Mouse (Mus musculus) liver, embryonic 11.5 days (tissue): Measurements from ENCODE around the gene Atp5b. TPM values are rescaled to one million over a fixed set of nuclear protein-coding genes. Genes with fewer than 3 reads are reported as not detected.
A peak's percentile ranks its signal among the peaks of the same experiment; 100 is the strongest.
"Not testable (repeated sequence)": the region's sequence is repeated elsewhere in the genome, so short reads cannot be mapped to it uniquely, and the experiment has no call there.

Experiments used
- ATAC-seq: fragments of 200-750 bp; cut with Nextera tagmentation; replicated peaks from 2 replicates; pipeline ENCODE4 v1.8.0; 2017; ENCODE audit warnings: moderate number of reproducible peaks, mild to moderate bottlenecking, moderate TSS enrichment, moderate library complexity; ENCODE audit not compliant: low FRiP score
- DNase-seq: peaks from one replicate; pipeline ENCODE4 v3.0.0-alpha.2; 2017; ENCODE audit warnings: low spot score
- H3K27ac ChIP-seq: fragments of 300-500 bp; sonication (generic); 2 replicates; pipeline ENCODE4 v1.5.1; 2014; ENCODE audit warnings: mild to moderate bottlenecking, low read depth, low read length, control low read depth
- H3K27me3 ChIP-seq: fragments of 300-500 bp; sonication (generic); replicated peaks from 2 replicates; pipeline ENCODE4 v1.6.1; 2014; ENCODE audit warnings: low read length, mixed read lengths; ENCODE audit not compliant: control insufficient read depth, insufficient read depth
- H3K36me3 ChIP-seq: fragments of 300-500 bp; sonication (generic); 2 replicates; pipeline ENCODE4 v1.6.1; 2014; ENCODE audit warnings: mild to moderate bottlenecking, low read length, moderate library complexity, mixed read lengths; ENCODE audit not compliant: control insufficient read depth, insufficient read depth
- H3K4me1 ChIP-seq: fragments of 300-500 bp; sonication (generic); replicated peaks from 2 replicates; pipeline ENCODE4 v1.6.1; 2014; ENCODE audit warnings: low read length, mixed read lengths; ENCODE audit not compliant: control insufficient read depth, insufficient read depth
- H3K4me2 ChIP-seq: fragments of 300-500 bp; sonication (generic); 2 replicates; pipeline ENCODE4 v1.6.1; 2014; ENCODE audit warnings: mild to moderate bottlenecking, control low read depth, moderate library complexity
- H3K4me3 ChIP-seq: fragments of 300-500 bp; sonication (generic); 2 replicates; pipeline ENCODE4 v1.5.1; 2014; ENCODE audit warnings: low read depth, low read length, control low read depth
- H3K9ac ChIP-seq: fragments of 300-500 bp; sonication (generic); 2 replicates; pipeline ENCODE4 v1.6.1; 2014; ENCODE audit warnings: low read depth, low read length, control low read depth
- H3K9me3 ChIP-seq: fragments of 300-500 bp; sonication (generic); 2 replicates; pipeline ENCODE4 v1.6.1; 2016; ENCODE audit warnings: low read length, inconsistent platforms, mixed read lengths; ENCODE audit not compliant: control insufficient read depth
- WGBS: fragments of 180-500 bp; shearing (Covaris S2); extraction: QIAGEN DNeasy Blood & Tissue Kit; methylation state at CpG from one replicate; pipeline ENCODE4 v1.1.7; 2014; 5-methylcytosine and 5-hydroxymethylcytosine counted together
- polyA plus RNA-seq: library from polyadenylated mRNA; unstranded; fragments of >200 nt; fragmentation: Nextera tagmentation; extraction: Ambion mirVana; gene quantifications from 2 replicates; pipeline ENCODE4 v1.2.1, GENCODE M21; 2014

Atp5b gene
- polyA plus RNA-seq, 1 experiment from 2014 or later = 2,564 TPM

- H3K9me3 ChIP-seq = no peaks in the 10 kb centered on the region
- no peak overlapping the region for H3K4me2 ChIP-seq
- ATAC-seq (no peak), DNase-seq (no peak)
- no peak overlapping the region for H3K4me3 ChIP-seq
- 70% methylated on average over 1 of the region's 1 CpGs for WGBS
- peaks cover 16% of the 10 kb centered on the region for H3K4me1 ChIP-seq
- H3K9ac ChIP-seq = no peak overlapping the region
- no peaks in the 10 kb centered on the region for H3K27me3 ChIP-seq
- H3K36me3 ChIP-seq = peaks cover 19% of the 10 kb centered on the region
- H3K27ac ChIP-seq = no peak overlapping the region
Observed at GRCm38 (mm10) chr10:128080496-128080895, 2.6 kb upstream of the Atp5b start.

GRCm38 (mm10) chr10:128081807-128082476 is 1.1 kb upstream of the Atp5b start:
- ATAC-seq = no peak
- peaks cover 16% of the 10 kb centered on the region for H3K4me1 ChIP-seq
- H3K27me3 ChIP-seq = no peaks in the 10 kb centered on the region
- H3K4me2 ChIP-seq = peak overlapping the region; percentile 93
- peak overlapping the region; percentile 79 for H3K9ac ChIP-seq
- peaks cover 27% of the 10 kb centered on the region for H3K36me3 ChIP-seq
- H3K4me3 ChIP-seq = peak overlapping the region; percentile 99
- WGBS = 44% methylated on average over 6 of the region's 6 CpGs
- H3K9me3 ChIP-seq = no peaks in the 10 kb centered on the region
- no peak overlapping the region for H3K27ac ChIP-seq
- DNase-seq = no peak

- DNase-seq = no peak
- 5% methylated on average over 9 of the region's 9 CpGs for WGBS
- peak overlapping the region; percentile 99 for H3K4me3 ChIP-seq
- H3K9me3 ChIP-seq = no peaks in the 10 kb centered on the region
- H3K4me2 ChIP-seq = peak overlapping the region; percentile 93
- ATAC-seq = no peak
- H3K9ac ChIP-seq = peak overlapping the region; percentile 79
- H3K27me3 ChIP-seq = no peaks in the 10 kb centered on the region
- H3K36me3 ChIP-seq = peaks cover 28% of the 10 kb centered on the region
- peak overlapping the region; percentile 74 for H3K27ac ChIP-seq
- peaks cover 16% of the 10 kb centered on the region for H3K4me1 ChIP-seq
Observed at GRCm38 (mm10) chr10:128082477-128082808, 630 bp upstream of the Atp5b start.

GRCm38 (mm10) chr10:128083688-128084087 is 615 bp downstream of the Atp5b start:
- Histone ChIP-seq H3K27ac (peak overlapping the region; percentile 93), H3K27me3 (no peaks in the 10 kb centered on the region), H3K36me3 (peaks cover 41% of the 10 kb centered on the region), H3K9ac (peak overlapping the region; percentile 97), H3K9me3 (no peaks in the 10 kb centered on the region), H3K4me3 (peak overlapping the region; percentile 99), H3K4me1 (peaks cover 22% of the 10 kb centered on the region), H3K4me2 (peak overlapping the region; percentile 84)
- ATAC-seq (no peak), DNase-seq (no peak)
- WGBS = under 1% methylated on average over 22 of the region's 22 CpGs

- peak overlapping the region; percentile 99 for H3K4me3 ChIP-seq
- peaks cover 27% of the 10 kb centered on the region for H3K4me1 ChIP-seq
- H3K9ac ChIP-seq = peak overlapping the region; percentile 97
- ATAC-seq (no peak), DNase-seq (no peak)
- H3K27me3 ChIP-seq = no peaks in the 10 kb centered on the region
- WGBS = 3% methylated on average over 3 of the region's 3 CpGs
- H3K27ac ChIP-seq = peak overlapping the region; percentile 93
- peak overlapping the region; percentile 84 for H3K4me2 ChIP-seq
- H3K36me3 ChIP-seq = peaks cover 45% of the 10 kb centered on the region
- H3K9me3 ChIP-seq = no peaks in the 10 kb centered on the region
Observed at GRCm38 (mm10) chr10:128084160-128084559, 1.1 kb downstream of the Atp5b start.

- Histone ChIP-seq H3K27me3 (no peaks in the 10 kb centered on the region), H3K9me3 (no peaks in the 10 kb centered on the region), H3K9ac (no peak overlapping the region), H3K36me3 (peaks cover 55% of the 10 kb centered on the region), H3K4me1 (peaks cover 34% of the 10 kb centered on the region), H3K27ac (peak overlapping the region; percentile 9; the same call in 1 of the 2 replicates), H3K4me3 (peak overlapping the region; percentile 20; the same call in 1 of the 2 replicates), H3K4me2 (no peak overlapping the region)
- ATAC-seq = no peak
- no peak for DNase-seq
- 74% methylated on average over 6 of the region's 6 CpGs for WGBS
Observed at GRCm38 (mm10) chr10:128086391-128086790, 3.3 kb downstream of the Atp5b start.

- 78% methylated on average over 2 of the region's 2 CpGs for whole genome bisulfite sequencing
- H3K9me3 ChIP-seq, ATAC-seq, H3K9ac ChIP-seq, H3K27me3 ChIP-seq, H3K27ac ChIP-seq, DNase-seq, H3K4me3 ChIP-seq, H3K4me2 ChIP-seq: not testable (repeated sequence)
- peaks cover 55% of the 10 kb centered on the region for H3K36me3 ChIP-seq
- peaks cover 37% of the 10 kb centered on the region for H3K4me1 ChIP-seq
Observed at GRCm38 (mm10) chr10:128087216-128087615, 4.1 kb downstream of the Atp5b start.

GRCm38 (mm10) chr10:128088181-128088580 is 5.1 kb downstream of the Atp5b start:
- H3K4me3 ChIP-seq = no peak overlapping the region

GRCm38 (mm10) chr10:128089842-128090241 is 6.8 kb downstream of the Atp5b start:
- H3K9me3 ChIP-seq = no peaks in the 10 kb centered on the region
- peaks cover 46% of the 10 kb centered on the region for H3K4me1 ChIP-seq
- H3K4me2 ChIP-seq = no peak overlapping the region
- no peak overlapping the region for H3K9ac ChIP-seq
- no peaks in the 10 kb centered on the region for H3K27me3 ChIP-seq
- 38% methylated on average over 5 of the region's 5 CpGs for WGBS
- H3K27ac ChIP-seq = no peak overlapping the region
- H3K36me3 ChIP-seq = peaks cover 46% of the 10 kb centered on the region
- no peak for ATAC-seq
- no peak for DNase-seq
- no peak overlapping the region for H3K4me3 ChIP-seq

More at GRCm38 (mm10) chr10:128088181-128088580, 5.1 kb downstream of the Atp5b start:
- Histone ChIP-seq H3K27me3 (no peaks in the 10 kb centered on the region), H3K36me3 (peaks cover 55% of the 10 kb centered on the region), H3K27ac (no peak overlapping the region), H3K9me3 (no peaks in the 10 kb centered on the region), H3K9ac (no peak overlapping the region), H3K4me1 (peaks cover 37% of the 10 kb centered on the region), H3K4me2 (no peak overlapping the region)
- ATAC-seq = no peak
- DNase-seq = no peak
- WGBS = 90% methylated on average over 5 of the region's 5 CpGs
